Mouse (Mus musculus) heart, embryonic 15.5 days (tissue): ENCODE data around the gene Pidd1. TPM values are rescaled to one million over a fixed set of nuclear protein-coding genes. Genes with fewer than 3 reads are reported as not detected.
"Not testable (repeated sequence)": the region's sequence is repeated elsewhere in the genome, so short reads cannot be mapped to it uniquely, and the experiment has no call there.

Experiments used
- ATAC-seq: fragments of 200-750 bp; cut with Nextera tagmentation; replicated peaks from 2 replicates; pipeline ENCODE4 v1.8.0; 2017; ENCODE audit warnings: low read depth, moderate TSS enrichment; ENCODE audit not compliant: insufficient number of reproducible peaks, insufficient read depth, low FRiP score
- H3K27ac ChIP-seq: fragments of 300-500 bp; sonication (generic); 2 replicates; pipeline ENCODE4 v1.5.1; 2015; ENCODE audit warnings: mild to moderate bottlenecking, inconsistent platforms
- H3K27me3 ChIP-seq: fragments of 300-500 bp; sonication (generic); 2 replicates; pipeline ENCODE4 v1.6.1; 2015; ENCODE audit warnings: inconsistent platforms
- H3K36me3 ChIP-seq: fragments of 300-500 bp; sonication (generic); 2 replicates; pipeline ENCODE4 v1.6.1; 2015; ENCODE audit warnings: mild to moderate bottlenecking, inconsistent platforms
- H3K4me1 ChIP-seq: fragments of 300-500 bp; sonication (generic); replicated peaks from 2 replicates; pipeline ENCODE4 v1.6.1; 2015; ENCODE audit warnings: inconsistent platforms
- H3K4me2 ChIP-seq: fragments of 300-500 bp; sonication (generic); 2 replicates; pipeline ENCODE4 v1.6.1; 2015; ENCODE audit warnings: inconsistent platforms, mild to moderate bottlenecking, moderate library complexity
- H3K4me3 ChIP-seq: fragments of 300-500 bp; sonication (generic); 2 replicates; pipeline ENCODE4 v1.5.1; 2015; ENCODE audit warnings: mild to moderate bottlenecking, inconsistent platforms
- H3K9ac ChIP-seq: fragments of 300-500 bp; sonication (generic); 2 replicates; pipeline ENCODE4 v1.6.1; 2015; ENCODE audit warnings: mild to moderate bottlenecking, inconsistent platforms
- H3K9me3 ChIP-seq: fragments of 300-500 bp; sonication (generic); replicated peaks from 2 replicates; pipeline ENCODE4 v1.6.1; 2016; ENCODE audit warnings: inconsistent platforms
- WGBS: fragments of 180-500 bp; shearing (Covaris S2); methylation state at CpG from one replicate; pipeline ENCODE4 v1.1.7; 2015; ENCODE audit warnings: mixed read lengths; 5-methylcytosine and 5-hydroxymethylcytosine counted together
- polyA plus RNA-seq: library from polyadenylated mRNA; unstranded; fragments of >200 nt; fragmentation: Nextera tagmentation; extraction: Ambion mirVana; gene quantifications from 2 replicates; pipeline ENCODE4 v1.2.1, GENCODE M21; 2015

Gene Pidd1
- polyA plus RNA-seq, 1 experiment from 2014 or later, result 6.7 TPM

DNA sequence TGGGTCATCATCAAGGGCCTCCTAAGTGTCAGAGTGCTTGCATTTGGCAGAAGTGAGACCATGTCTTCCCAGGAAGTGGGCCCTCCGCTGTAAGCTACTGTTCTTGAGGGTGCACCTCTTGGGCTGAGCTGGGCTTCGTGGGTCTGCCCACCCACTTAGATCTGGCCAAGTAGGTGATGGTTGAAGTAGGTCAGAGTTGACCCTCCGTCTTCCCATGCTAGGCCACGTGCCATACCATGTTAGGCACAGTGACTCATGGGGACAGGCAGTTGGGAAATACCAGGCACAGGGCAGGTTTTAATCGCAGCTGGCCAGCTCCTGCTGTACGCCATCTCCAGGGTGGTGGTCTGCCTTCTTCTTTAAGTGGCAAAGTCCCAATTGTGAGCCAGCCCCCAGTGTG is 12.9 kb upstream of the Pidd1 start:
- no peaks in the 10 kb centered on the region for H3K9me3 ChIP-seq
- no peak overlapping the region for H3K27ac ChIP-seq
- ATAC-seq, result no peak
- peaks cover 32% of the 10 kb centered on the region for H3K4me1 ChIP-seq
- WGBS, result 79% methylated on average over 6 of the region's 6 CpGs
- peaks cover 3% of the 10 kb centered on the region for H3K27me3 ChIP-seq
- H3K9ac ChIP-seq, result no peak overlapping the region; the same call in 1 of the 2 replicates
- H3K4me3 ChIP-seq, result no peak overlapping the region
- H3K4me2 ChIP-seq, result peak overlapping the region; percentile 91
- H3K36me3 ChIP-seq, result peaks cover 18% of the 10 kb centered on the region

DNA sequence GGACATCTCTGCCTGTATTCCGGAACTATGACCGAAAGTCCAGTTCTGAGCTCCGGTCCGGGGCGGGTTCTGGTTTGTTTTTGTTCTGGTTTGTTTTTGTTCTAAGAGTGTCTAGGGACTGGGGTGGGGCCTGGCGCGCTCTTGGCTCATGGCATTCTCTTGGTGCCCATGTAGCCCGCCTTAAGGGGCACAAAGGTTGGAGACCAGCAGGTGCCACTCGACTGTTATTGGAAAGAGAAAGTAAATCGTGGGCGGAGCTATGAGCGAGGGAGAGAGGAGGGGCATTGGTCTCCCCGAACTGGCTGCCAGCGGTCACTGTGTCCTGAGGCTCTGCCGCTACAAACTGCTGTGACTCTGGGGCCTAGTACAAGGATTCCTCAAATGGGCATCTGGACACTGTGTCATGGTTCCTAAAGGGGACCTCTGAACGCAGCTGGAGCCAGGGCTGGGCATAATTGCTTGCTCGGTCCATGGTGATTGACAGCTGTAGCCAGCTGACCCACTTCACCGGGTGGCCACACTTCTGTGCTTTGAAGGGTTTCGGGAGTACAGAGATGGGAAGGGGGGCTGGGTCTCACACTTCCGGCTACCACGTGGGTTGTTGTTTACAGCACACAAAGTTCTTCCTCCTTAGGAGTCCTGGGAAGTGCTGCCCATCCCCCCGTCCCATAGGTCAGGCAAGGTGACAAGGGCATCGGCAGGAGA is 11.9 kb upstream of the Pidd1 start:
- Histone ChIP-seq H3K27me3 (peaks cover under 1% of the 10 kb centered on the region), H3K27ac (peak overlapping the region; percentile 94), H3K4me2 (peak overlapping the region; percentile 91), H3K9me3 (no peaks in the 10 kb centered on the region), H3K9ac (peak overlapping the region; percentile 77), H3K4me3 (peak overlapping the region; percentile 75), H3K4me1 (peaks cover 22% of the 10 kb centered on the region), H3K36me3 (peaks cover 26% of the 10 kb centered on the region)
- 2% methylated on average over 23 of the region's 23 CpGs for WGBS
- ATAC-seq, result peak; percentile 60

DNA sequence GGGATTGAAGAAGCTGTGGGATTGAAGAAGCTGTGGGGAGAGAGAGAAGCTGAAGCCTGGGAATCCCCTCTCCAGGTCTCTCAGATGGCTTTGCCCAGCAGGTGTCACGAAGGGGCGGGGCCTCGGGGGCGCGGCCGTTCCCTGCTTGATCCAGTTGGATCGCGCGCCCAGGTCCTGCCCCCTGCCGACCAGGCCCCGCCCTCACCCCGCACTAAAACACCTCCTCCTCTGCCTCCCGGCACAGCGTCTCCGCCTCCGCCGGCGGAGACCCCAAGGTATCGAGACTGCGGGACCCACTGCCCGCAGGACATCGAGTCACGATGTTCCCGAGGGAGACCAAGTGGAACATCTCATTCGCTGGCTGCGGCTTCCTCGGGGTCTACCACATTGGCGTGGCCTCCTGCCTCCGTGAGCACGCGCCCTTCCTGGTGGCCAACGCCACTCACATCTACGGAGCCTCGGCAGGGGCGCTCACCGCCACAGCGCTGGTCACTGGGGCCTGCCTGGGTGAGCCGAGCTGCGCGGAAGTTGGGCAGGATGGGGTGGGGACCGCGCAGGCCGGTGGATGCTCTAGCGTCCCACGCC is 11.2 kb upstream of the Pidd1 start, which contains the start of gene Pnpla2:
TSS of gene Pnpla2 (plus strand) at position 232 of the 585 bp plus-strand sequence.
- WGBS, result under 1% methylated on average over 45 of the region's 45 CpGs
- no peaks in the 10 kb centered on the region for H3K9me3 ChIP-seq

DNA sequence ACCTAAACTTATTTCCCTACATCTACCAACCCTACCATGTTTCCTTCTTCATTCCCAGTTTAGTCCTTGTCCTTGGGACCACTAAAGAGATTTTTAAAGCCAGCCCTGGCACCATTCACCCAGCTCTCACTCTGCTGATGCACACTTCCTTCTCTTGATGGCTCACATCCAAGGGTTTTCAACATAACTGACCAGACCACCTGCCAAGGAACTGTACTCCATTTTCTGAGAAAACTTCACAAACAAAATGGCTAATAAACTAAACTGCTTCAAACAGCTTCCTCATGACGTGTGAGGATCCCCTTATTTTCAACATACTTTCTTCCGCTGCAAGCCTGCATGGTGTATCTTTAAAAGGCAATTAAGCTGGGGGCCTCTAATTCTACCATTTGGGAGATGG is 9.8 kb upstream of the Pidd1 start:
- no peak overlapping the region for H3K4me2 ChIP-seq
- peaks cover 23% of the 10 kb centered on the region for H3K4me1 ChIP-seq
- H3K27ac ChIP-seq, result no peak overlapping the region
- peaks cover 35% of the 10 kb centered on the region for H3K36me3 ChIP-seq
- ATAC-seq, result no peak
- no peaks in the 10 kb centered on the region for H3K27me3 ChIP-seq
- no peak overlapping the region for H3K9ac ChIP-seq
- 75% methylated on average over 2 of the region's 2 CpGs for WGBS
- H3K9me3 ChIP-seq, result no peaks in the 10 kb centered on the region
- no peak overlapping the region for H3K4me3 ChIP-seq

More for the DNA sequence above, 11.2 kb upstream of the Pidd1 start, which contains the start of gene Pnpla2:
- peak; percentile 84 for ATAC-seq
- H3K4me3 ChIP-seq, result peak within 1 kb of the TSS; percentile 75
- no peaks in the 10 kb centered on the region for H3K27me3 ChIP-seq
- H3K4me2 ChIP-seq, result peak within 1 kb of the TSS; percentile 91
- peaks cover 32% of the 10 kb centered on the region for H3K36me3 ChIP-seq
- peak within 1 kb of the TSS; percentile 77 for H3K9ac ChIP-seq
- H3K27ac ChIP-seq, result peak within 1 kb of the TSS; percentile 94
- peaks cover 21% of the 10 kb centered on the region for H3K4me1 ChIP-seq

DNA sequence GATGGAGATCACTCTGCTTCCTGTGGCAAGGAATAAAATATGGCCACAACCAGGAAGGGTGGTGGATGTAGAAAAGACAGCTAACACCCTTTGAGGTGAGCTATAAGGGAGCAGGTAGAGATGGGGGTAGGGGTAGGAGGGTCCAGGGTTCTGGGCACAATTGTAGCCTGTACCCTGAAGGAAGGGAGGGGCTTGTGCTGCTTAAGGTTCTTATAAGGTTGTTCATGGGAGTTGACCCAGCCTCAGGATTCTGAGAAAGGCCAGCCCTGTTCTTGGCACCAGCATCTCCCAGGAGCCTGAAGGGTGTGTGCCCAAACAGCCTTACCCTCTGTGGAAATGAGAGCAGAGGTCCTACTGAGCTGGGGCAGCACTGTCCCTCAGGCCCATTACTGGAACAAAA is 8.1 kb upstream of the Pidd1 start:
- peaks cover 35% of the 10 kb centered on the region for H3K36me3 ChIP-seq
- H3K4me2 ChIP-seq, result no peak overlapping the region
- peaks cover 27% of the 10 kb centered on the region for H3K4me1 ChIP-seq
- no peak overlapping the region for H3K9ac ChIP-seq
- H3K9me3 ChIP-seq, result no peaks in the 10 kb centered on the region
- H3K27me3 ChIP-seq, result no peaks in the 10 kb centered on the region
- no peak overlapping the region for H3K27ac ChIP-seq
- no peak for ATAC-seq
- no peak overlapping the region for H3K4me3 ChIP-seq

DNA sequence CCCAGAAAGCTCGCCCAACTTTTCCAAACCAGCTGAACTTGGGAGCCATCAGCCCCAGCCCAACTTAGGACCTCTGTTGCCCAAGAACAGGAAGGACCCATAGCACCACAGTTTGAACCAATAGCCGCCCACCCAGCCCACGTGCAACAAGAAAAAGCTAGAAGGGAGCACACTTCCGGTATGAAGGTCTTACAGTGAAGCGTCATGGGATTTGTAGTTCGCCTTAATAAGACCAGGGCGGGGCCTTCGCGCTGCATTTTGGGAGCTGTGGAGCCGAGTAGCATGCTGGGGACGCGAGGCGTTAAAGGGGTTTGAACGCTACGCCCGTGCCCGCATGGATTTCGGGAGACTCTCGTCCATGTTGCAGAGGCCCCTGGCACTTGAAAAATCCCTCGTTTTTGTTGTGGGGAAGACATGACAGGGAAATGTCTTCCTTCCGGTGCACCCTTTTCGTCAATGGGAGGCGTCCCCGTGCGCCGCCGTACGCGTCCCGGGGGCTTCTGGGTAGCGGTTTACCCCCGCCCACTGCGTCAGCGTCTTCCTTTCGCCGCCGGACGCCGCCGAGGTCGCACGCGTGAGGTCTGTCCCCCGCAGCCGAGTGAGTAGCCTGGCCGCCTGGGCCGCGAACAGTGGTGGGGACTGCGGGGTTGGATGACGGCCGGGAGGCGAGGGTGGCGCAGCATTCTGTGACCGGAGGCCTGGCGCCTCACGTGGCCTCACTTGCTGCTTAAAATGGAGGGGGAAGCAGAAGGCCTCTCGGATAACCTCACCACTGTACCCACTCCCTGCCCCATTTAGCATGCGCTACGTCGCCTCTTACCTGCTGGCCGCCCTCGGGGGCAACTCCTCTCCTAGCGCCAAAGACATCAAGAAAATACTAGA is 3.5 kb upstream of the Pidd1 start, which contains the start of gene Rplp2:
TSS of gene Rplp2 (plus strand) at position 261 of the 882 bp plus-strand sequence.
- Histone ChIP-seq H3K27me3 (no peaks in the 10 kb centered on the region), H3K36me3 (peaks cover 35% of the 10 kb centered on the region), H3K4me3 (peak within 1 kb of the TSS; percentile 78), H3K4me1 (peaks cover 33% of the 10 kb centered on the region), H3K27ac (peak within 1 kb of the TSS; percentile 82), H3K9me3 (no peaks in the 10 kb centered on the region), H3K9ac (peak within 1 kb of the TSS; percentile 90), H3K4me2 (peak within 1 kb of the TSS; percentile 65)
- ATAC-seq, result peak; percentile 88
- WGBS, result under 1% methylated on average over 63 of the region's 63 CpGs

DNA sequence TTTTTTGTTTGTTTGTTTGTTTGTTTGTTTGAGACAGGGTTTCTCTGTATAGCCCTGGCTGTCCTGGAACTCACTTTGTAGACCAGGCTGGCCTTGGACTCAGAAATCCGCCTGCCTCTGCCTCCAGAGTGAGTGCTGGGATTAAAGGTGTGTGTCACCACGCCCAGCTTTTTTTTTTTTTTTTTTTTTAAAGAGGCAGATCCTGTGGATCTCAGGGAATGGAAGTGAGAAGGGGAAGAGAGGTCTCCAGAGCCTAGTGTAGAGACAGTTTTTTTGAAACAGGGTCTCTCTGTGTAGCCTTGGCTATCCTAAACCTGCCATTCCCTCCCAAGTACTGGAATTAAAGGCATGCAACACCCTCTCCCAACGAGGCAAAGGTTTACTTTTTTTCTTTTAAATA is 2.5 kb upstream of the Pidd1 start:
- 80% methylated on average over 3 of the region's 3 CpGs for WGBS
- not testable (repeated sequence) for H3K9me3 ChIP-seq, H3K4me3 ChIP-seq, H3K27me3 ChIP-seq, H3K27ac ChIP-seq, ATAC-seq, H3K9ac ChIP-seq
- H3K36me3 ChIP-seq, result peaks cover 25% of the 10 kb centered on the region; the same call in 1 of the 2 replicates
- H3K4me2 ChIP-seq, result peak overlapping the region; percentile 65
- H3K4me1 ChIP-seq, result peaks cover 37% of the 10 kb centered on the region

DNA sequence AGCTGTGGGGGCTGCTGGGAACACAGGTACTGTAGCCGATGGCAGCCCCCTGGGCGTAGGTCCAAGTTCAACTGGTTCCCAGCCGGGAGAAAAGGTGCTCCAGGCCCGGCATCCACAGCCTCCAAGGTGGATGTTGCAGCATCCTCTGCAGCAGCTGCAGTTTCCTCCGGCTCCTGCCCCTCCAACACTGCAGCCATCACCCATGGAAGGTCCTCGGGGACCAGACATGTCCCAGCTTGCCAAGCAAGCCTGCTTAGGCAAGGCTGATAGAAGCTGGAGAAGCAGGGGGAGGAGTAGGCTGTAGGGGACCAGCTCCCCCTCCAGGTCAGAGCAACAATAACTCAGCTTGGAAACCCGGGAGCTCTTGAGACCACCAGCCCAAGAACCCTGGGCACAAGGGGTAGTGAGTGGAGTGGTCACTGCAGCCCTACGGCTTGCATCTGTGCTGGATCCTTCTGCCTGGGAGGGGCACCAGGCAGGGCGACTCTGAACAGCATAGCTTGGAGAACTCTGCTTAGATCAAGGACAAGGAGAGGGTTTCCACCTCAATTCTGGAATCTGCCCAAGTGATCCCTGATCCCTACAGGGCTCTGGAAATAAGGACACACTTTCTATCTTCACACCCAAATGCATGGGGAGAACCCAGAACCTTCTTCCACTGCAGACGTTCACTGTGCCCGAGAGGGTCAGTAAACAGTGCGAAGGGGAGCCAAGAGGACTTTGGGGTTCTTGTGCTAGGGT is 574 bp downstream of the Pidd1 start:
- Histone ChIP-seq H3K4me1 (peaks cover 41% of the 10 kb centered on the region), H3K4me2 (peak overlapping the region; percentile 92), H3K27me3 (no peaks in the 10 kb centered on the region), H3K27ac (peak overlapping the region; percentile 54), H3K9me3 (no peaks in the 10 kb centered on the region), H3K4me3 (peak overlapping the region; percentile 60), H3K9ac (peak overlapping the region; percentile 65), H3K36me3 (peaks cover 12% of the 10 kb centered on the region)
- ATAC-seq, result no peak
- WGBS, result 17% methylated on average over 12 of the region's 12 CpGs

DNA sequence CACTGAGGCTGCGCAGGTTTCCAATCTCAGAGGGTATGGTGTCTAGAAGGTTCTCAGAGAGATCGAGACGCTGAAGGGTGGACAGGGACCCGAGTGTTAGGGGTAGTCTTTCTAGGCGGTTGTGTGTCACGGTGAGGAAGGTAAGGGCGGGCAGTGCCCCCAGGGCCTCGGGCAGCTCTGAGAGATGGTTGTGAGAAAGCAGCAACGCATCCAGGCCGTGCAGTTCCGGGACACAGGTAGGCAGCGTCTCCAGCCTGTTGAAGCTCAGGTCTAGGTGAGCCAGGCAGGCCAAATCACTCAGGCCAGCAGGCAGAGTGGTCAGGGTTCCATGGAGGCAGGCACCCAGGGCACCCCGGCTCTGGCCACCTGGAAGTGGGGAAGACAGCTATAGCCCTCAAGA is 1.6 kb downstream of the Pidd1 start:
- H3K36me3 ChIP-seq, result peaks cover 14% of the 10 kb centered on the region
- H3K27ac ChIP-seq, result no peak overlapping the region
- H3K4me3 ChIP-seq, result 0 out of 2 replicates have a peak overlapping the region, but pooled peaks have one; percentile 60
- H3K27me3 ChIP-seq, result no peaks in the 10 kb centered on the region
- 93% methylated on average over 13 of the region's 13 CpGs for WGBS
- H3K9ac ChIP-seq, result no peak overlapping the region
- H3K4me2 ChIP-seq, result peak overlapping the region; percentile 92
- H3K9me3 ChIP-seq, result no peaks in the 10 kb centered on the region
- H3K4me1 ChIP-seq, result peaks cover 43% of the 10 kb centered on the region
- ATAC-seq, result no peak

DNA sequence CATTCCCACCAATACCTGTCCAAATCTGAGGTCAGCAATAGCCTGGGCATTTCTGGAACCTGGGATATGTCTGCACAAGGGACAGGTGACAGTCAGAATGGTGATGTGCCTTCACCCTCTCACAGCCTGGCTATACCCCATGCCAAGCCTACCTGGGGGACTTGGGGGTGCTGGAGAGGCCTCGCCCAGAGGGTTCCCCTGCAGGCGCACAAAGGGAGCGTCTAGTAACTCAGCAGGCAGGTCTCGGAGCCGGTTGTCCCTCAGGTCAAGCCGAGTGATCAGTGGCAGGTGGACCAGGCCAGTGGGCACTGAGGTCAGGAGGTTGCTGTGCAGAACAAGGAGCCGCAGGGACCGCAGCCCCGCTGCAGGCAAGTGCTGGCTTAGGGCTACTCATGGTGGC is 2.4 kb downstream of the Pidd1 start:
- Histone ChIP-seq H3K9ac (no peak overlapping the region), H3K27me3 (no peaks in the 10 kb centered on the region), H3K4me2 (no peak overlapping the region; the same call in 1 of the 2 replicates), H3K9me3 (no peaks in the 10 kb centered on the region), H3K4me3 (no peak overlapping the region), H3K27ac (no peak overlapping the region), H3K4me1 (peaks cover 46% of the 10 kb centered on the region), H3K36me3 (peaks cover 14% of the 10 kb centered on the region)
- WGBS, result 94% methylated on average over 9 of the region's 9 CpGs
- ATAC-seq, result no peak
